Mouse (Mus musculus): ENCODE data around the gene Henmt1. TPM values are rescaled to one million over a fixed set of nuclear protein-coding genes. Genes with fewer than 3 reads are reported as not detected.

The Henmt1 gene
- polyA plus RNA-seq, 1 experiment from 2014 or later = 0.20 TPM

- Histone ChIP-seq H3K4me3 (peak within 1 kb of the TSS; percentile 85), H3K36me3 (peaks cover 5% of the 10 kb centered on the region), H3K9ac (peak within 1 kb of the TSS; percentile 96), H3K4me2 (peak within 1 kb of the TSS; percentile 99), H3K4me1 (replicated peaks) (peaks cover 13% of the 10 kb centered on the region), H3K27ac (ENCODE audit: poor library complexity, severe bottlenecking) (peak within 1 kb of the TSS; percentile 99), H3K9me3 (replicated peaks) (no peaks in the 10 kb centered on the region), H3K27me3 (replicated peaks) (no peaks in the 10 kb centered on the region)
- ATAC-seq (ENCODE audit: insufficient number of reproducible peaks, low FRiP score) = peak; percentile 99
- WGBS = under 1% methylated on average over 53 of the region's 53 CpGs
Measured at GRCm38 (mm10) chr3:108911548-108912413, 27.9 kb upstream of the Henmt1 start, which contains the start of gene Prpf38b. TSS of gene Prpf38b (minus strand) at chr3:108911727.

GRCm38 (mm10) chr3:108915999-108916398, 23.7 kb upstream of the Henmt1 start:
- Histone ChIP-seq H3K9me3 (replicated peaks) (no peaks in the 10 kb centered on the region), H3K27ac (ENCODE audit: poor library complexity, severe bottlenecking) (no peak overlapping the region), H3K27me3 (replicated peaks) (no peaks in the 10 kb centered on the region), H3K4me2 (no peak overlapping the region), H3K4me3 (no peak overlapping the region), H3K36me3 (no peaks in the 10 kb centered on the region), H3K4me1 (replicated peaks) (0 out of 2 replicates have a peak, but pooled peaks cover 2% of the 10 kb centered on the region), H3K9ac (no peak overlapping the region)
- no peak for ATAC-seq (ENCODE audit: insufficient number of reproducible peaks, low FRiP score)
- WGBS = 81% methylated on average over 1 of the region's 1 CpGs

- Histone ChIP-seq H3K9me3 (replicated peaks) (no peaks in the 10 kb centered on the region), H3K4me3 (no peak overlapping the region), H3K4me2 (no peak overlapping the region), H3K4me1 (replicated peaks) (0 out of 2 replicates have a peak, but pooled peaks cover 2% of the 10 kb centered on the region), H3K27me3 (replicated peaks) (no peaks in the 10 kb centered on the region), H3K27ac (ENCODE audit: poor library complexity, severe bottlenecking) (no peak overlapping the region), H3K36me3 (no peaks in the 10 kb centered on the region), H3K9ac (no peak overlapping the region)
- ATAC-seq (ENCODE audit: insufficient number of reproducible peaks, low FRiP score) = no peak
- 60% methylated on average over 4 of the region's 4 CpGs for WGBS
Measured at GRCm38 (mm10) chr3:108916857-108917256, 22.8 kb upstream of the Henmt1 start.

- WGBS = 54% methylated on average over 3 of the region's 3 CpGs
- no peak overlapping the region for H3K9ac ChIP-seq
- no peaks in the 10 kb centered on the region for H3K36me3 ChIP-seq
- no peak overlapping the region for H3K4me2 ChIP-seq
- H3K4me1 ChIP-seq (replicated peaks) = no peaks in the 10 kb centered on the region
- H3K27ac ChIP-seq (ENCODE audit: poor library complexity, severe bottlenecking) = no peak overlapping the region
- no peak for ATAC-seq (ENCODE audit: insufficient number of reproducible peaks, low FRiP score)
- H3K9me3 ChIP-seq (replicated peaks) = no peaks in the 10 kb centered on the region
- no peaks in the 10 kb centered on the region for H3K27me3 ChIP-seq (replicated peaks)
- no peak overlapping the region for H3K4me3 ChIP-seq
Measured at GRCm38 (mm10) chr3:108917986-108918385, 21.7 kb upstream of the Henmt1 start.

- ATAC-seq (ENCODE audit: insufficient number of reproducible peaks, low FRiP score) = no peak
- Histone ChIP-seq H3K4me3 (no peak overlapping the region), H3K36me3 (no peaks in the 10 kb centered on the region), H3K27ac (ENCODE audit: poor library complexity, severe bottlenecking) (no peak overlapping the region), H3K27me3 (replicated peaks) (no peaks in the 10 kb centered on the region), H3K4me1 (replicated peaks) (no peaks in the 10 kb centered on the region), H3K9ac (no peak overlapping the region), H3K9me3 (replicated peaks) (no peaks in the 10 kb centered on the region), H3K4me2 (no peak overlapping the region)
- 83% methylated on average over 1 of the region's 1 CpGs for WGBS
Measured at GRCm38 (mm10) chr3:108918852-108919251, 20.8 kb upstream of the Henmt1 start.

GRCm38 (mm10) chr3:108920442-108921070, 19.1 kb upstream of the Henmt1 start:
- Histone ChIP-seq H3K27ac (ENCODE audit: poor library complexity, severe bottlenecking) (no peak overlapping the region), H3K9ac (no peak overlapping the region), H3K9me3 (replicated peaks) (no peaks in the 10 kb centered on the region), H3K4me1 (replicated peaks) (no peaks in the 10 kb centered on the region), H3K4me3 (no peak overlapping the region), H3K36me3 (no peaks in the 10 kb centered on the region), H3K27me3 (replicated peaks) (no peaks in the 10 kb centered on the region), H3K4me2 (no peak overlapping the region)
- no peak for ATAC-seq (ENCODE audit: insufficient number of reproducible peaks, low FRiP score)
- 82% methylated on average over 3 of the region's 3 CpGs for WGBS

GRCm38 (mm10) chr3:108921822-108922221, 17.9 kb upstream of the Henmt1 start:
- H3K4me2 ChIP-seq = no peak overlapping the region
- no peaks in the 10 kb centered on the region for H3K27me3 ChIP-seq (replicated peaks)
- H3K4me1 ChIP-seq (replicated peaks) = no peaks in the 10 kb centered on the region
- WGBS = 70% methylated on average over 1 of the region's 1 CpGs
- no peak overlapping the region for H3K4me3 ChIP-seq
- no peak overlapping the region for H3K27ac ChIP-seq (ENCODE audit: poor library complexity, severe bottlenecking)
- H3K9me3 ChIP-seq (replicated peaks) = no peaks in the 10 kb centered on the region
- H3K9ac ChIP-seq = no peak overlapping the region
- ATAC-seq (ENCODE audit: insufficient number of reproducible peaks, low FRiP score) = 0 out of 2 replicates have a peak, but pooled peaks have one; percentile 42
- no peaks in the 10 kb centered on the region for H3K36me3 ChIP-seq

- H3K27ac ChIP-seq (ENCODE audit: poor library complexity, severe bottlenecking) = no peak overlapping the region
- no peaks in the 10 kb centered on the region for H3K4me1 ChIP-seq (replicated peaks)
- peaks cover 4% of the 10 kb centered on the region; the same call in 1 of the 2 replicates for H3K9me3 ChIP-seq (replicated peaks)
- no peak overlapping the region for H3K4me2 ChIP-seq
- no peaks in the 10 kb centered on the region for H3K36me3 ChIP-seq
- no peak for ATAC-seq (ENCODE audit: insufficient number of reproducible peaks, low FRiP score)
- H3K4me3 ChIP-seq = no peak overlapping the region
- H3K9ac ChIP-seq = no peak overlapping the region
- 86% methylated on average over 4 of the region's 4 CpGs for WGBS
- H3K27me3 ChIP-seq (replicated peaks) = no peaks in the 10 kb centered on the region
Measured at GRCm38 (mm10) chr3:108925677-108926076, 14.0 kb upstream of the Henmt1 start.

- H3K4me1 ChIP-seq (replicated peaks) = no peaks in the 10 kb centered on the region
- no peak overlapping the region for H3K4me2 ChIP-seq
- no peaks in the 10 kb centered on the region for H3K27me3 ChIP-seq (replicated peaks)
- no peaks in the 10 kb centered on the region for H3K36me3 ChIP-seq
- H3K9me3 ChIP-seq (replicated peaks) = peaks cover 4% of the 10 kb centered on the region; the same call in 1 of the 2 replicates
- WGBS = 78% methylated on average over 1 of the region's 1 CpGs
- no peak overlapping the region for H3K4me3 ChIP-seq
- H3K27ac ChIP-seq (ENCODE audit: poor library complexity, severe bottlenecking) = no peak overlapping the region
- ATAC-seq (ENCODE audit: insufficient number of reproducible peaks, low FRiP score) = no peak
- no peak overlapping the region for H3K9ac ChIP-seq
Measured at GRCm38 (mm10) chr3:108926308-108926707, 13.4 kb upstream of the Henmt1 start.

GRCm38 (mm10) chr3:108933557-108933956, 6.1 kb upstream of the Henmt1 start:
- 87% methylated on average over 6 of the region's 6 CpGs for WGBS
- no peak overlapping the region for H3K4me2 ChIP-seq
- no peak overlapping the region for H3K9ac ChIP-seq
- no peak overlapping the region for H3K27ac ChIP-seq (ENCODE audit: poor library complexity, severe bottlenecking)
- peak; percentile 72; the same call in 1 of the 2 replicates for ATAC-seq (ENCODE audit: insufficient number of reproducible peaks, low FRiP score)
- 0 out of 2 replicates have a peak, but pooled peaks cover 4% of the 10 kb centered on the region for H3K9me3 ChIP-seq (replicated peaks)
- no peak overlapping the region for H3K4me3 ChIP-seq
- no peaks in the 10 kb centered on the region for H3K27me3 ChIP-seq (replicated peaks)
- no peaks in the 10 kb centered on the region for H3K36me3 ChIP-seq
- no peaks in the 10 kb centered on the region for H3K4me1 ChIP-seq (replicated peaks)

- Histone ChIP-seq H3K4me2 (no peak overlapping the region), H3K27me3 (replicated peaks) (no peaks in the 10 kb centered on the region), H3K27ac (ENCODE audit: poor library complexity, severe bottlenecking) (no peak overlapping the region), H3K4me1 (replicated peaks) (no peaks in the 10 kb centered on the region; the same call in 1 of the 2 replicates), H3K9me3 (replicated peaks) (0 out of 2 replicates have a peak, but pooled peaks cover 3% of the 10 kb centered on the region), H3K4me3 (no peak overlapping the region), H3K9ac (no peak overlapping the region), H3K36me3 (no peaks in the 10 kb centered on the region)
- 83% methylated on average over 5 of the region's 5 CpGs for WGBS
- no peak for ATAC-seq (ENCODE audit: insufficient number of reproducible peaks, low FRiP score)
Measured at GRCm38 (mm10) chr3:108938691-108939090, 982 bp upstream of the Henmt1 start.

Data from heart, embryonic 12.5 days (tissue).